Mouse (Mus musculus) midbrain, embryonic 10.5 days (tissue): ENCODE measurements at regions not wholly inside any gene's neighbourhood (a gene's known extent, or its start where the extent isn't known, plus 50 kb on each side); places are given as distances from the start of the nearest gene placed in this dataset.

Experiments
- DNase-seq: peaks from one replicate; pipeline ENCODE4 v3.0.0-alpha.2; 2017; ENCODE audit warnings: low spot score
- H3K27ac ChIP-seq: fragments of 300-500 bp; sonication (generic); replicated peaks from 2 replicates; pipeline ENCODE4 v1.5.1; 2016; ENCODE audit warnings: mild to moderate bottlenecking
- H3K27me3 ChIP-seq: fragments of 300-500 bp; sonication (generic); 2 replicates; pipeline ENCODE4 v1.6.1; 2016; ENCODE audit warnings: low read depth, mild to moderate bottlenecking; ENCODE audit not compliant: poor library complexity, severe bottlenecking
- H3K36me3 ChIP-seq: fragments of 300-500 bp; sonication (generic); 2 replicates; pipeline ENCODE4 v1.6.1; 2016; ENCODE audit warnings: mild to moderate bottlenecking, moderate library complexity
- H3K4me1 ChIP-seq: fragments of 300-500 bp; sonication (generic); 2 replicates; pipeline ENCODE4 v1.6.1; 2016
- H3K4me3 ChIP-seq: fragments of 300-500 bp; sonication (generic); 2 replicates; pipeline ENCODE4 v1.5.1; 2016; ENCODE audit warnings: mild to moderate bottlenecking, moderate library complexity
- H3K9me3 ChIP-seq: fragments of 300-500 bp; sonication (generic); replicated peaks from 2 replicates; pipeline ENCODE4 v1.6.1; 2016; ENCODE audit warnings: mild to moderate bottlenecking
- WGBS: fragments of 180-500 bp; shearing (Covaris S2); methylation state at CpG from one replicate; pipeline ENCODE4 v1.1.7; 2016; 5-methylcytosine and 5-hydroxymethylcytosine counted together

DNA sequence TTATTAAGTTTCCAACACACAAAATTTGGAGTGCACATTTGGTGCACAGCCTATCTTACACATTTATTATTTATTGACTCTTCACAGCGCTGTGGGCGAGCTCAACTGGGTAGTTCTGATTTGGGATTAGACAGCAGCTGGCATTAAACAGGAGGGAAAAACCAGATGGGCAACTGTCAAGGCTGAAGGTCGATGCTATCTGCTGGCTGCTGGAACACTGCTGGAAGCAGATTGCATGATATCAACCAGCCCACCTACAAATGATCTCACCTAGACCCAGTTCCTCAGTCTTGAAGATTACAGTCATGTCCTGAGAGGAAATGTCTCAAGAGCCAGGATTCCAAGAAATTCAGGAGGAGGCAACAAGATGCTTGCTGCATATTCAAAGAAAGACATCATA is 91.0 kb upstream of the Arid1b start:
- no peak overlapping the region for H3K27ac ChIP-seq
- no peaks in the 10 kb centered on the region for H3K9me3 ChIP-seq
- H3K27me3 ChIP-seq, result no peaks in the 10 kb centered on the region
- WGBS, result 87% methylated on average over 3 of the region's 3 CpGs
- no peak overlapping the region for H3K4me3 ChIP-seq
- H3K36me3 ChIP-seq, result no peaks in the 10 kb centered on the region
- DNase-seq, result peak; percentile 5
- H3K4me1 ChIP-seq, result peaks cover 13% of the 10 kb centered on the region

DNA sequence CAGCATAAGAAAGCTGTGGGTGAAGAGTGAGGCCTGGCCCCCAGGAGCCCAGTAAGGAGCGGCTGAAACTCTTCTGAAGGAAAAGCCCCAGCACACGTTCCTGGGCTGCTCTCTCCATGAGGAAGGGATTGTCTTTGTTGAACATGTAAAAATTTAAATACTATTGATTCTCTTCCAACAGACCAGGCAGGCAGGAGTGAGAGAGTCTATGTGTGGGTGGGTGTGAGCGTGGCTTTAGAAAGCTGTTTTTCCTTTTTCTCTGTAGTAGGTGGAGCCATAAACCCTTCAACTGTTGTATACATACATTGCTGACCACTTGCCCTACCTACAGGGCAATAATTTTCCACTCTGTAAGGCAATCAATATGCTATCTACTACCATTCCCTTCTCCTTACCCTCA is 87.6 kb upstream of the Arid1b start:
- Histone ChIP-seq H3K4me1 (peaks cover 21% of the 10 kb centered on the region), H3K36me3 (no peaks in the 10 kb centered on the region), H3K9me3 (no peaks in the 10 kb centered on the region), H3K27me3 (peaks cover 6% of the 10 kb centered on the region; the same call in 1 of the 2 replicates), H3K27ac (peak overlapping the region; percentile 89), H3K4me3 (peak overlapping the region; percentile 62)
- peak; percentile 15 for DNase-seq
- 35% methylated on average over 3 of the region's 3 CpGs for WGBS

DNA sequence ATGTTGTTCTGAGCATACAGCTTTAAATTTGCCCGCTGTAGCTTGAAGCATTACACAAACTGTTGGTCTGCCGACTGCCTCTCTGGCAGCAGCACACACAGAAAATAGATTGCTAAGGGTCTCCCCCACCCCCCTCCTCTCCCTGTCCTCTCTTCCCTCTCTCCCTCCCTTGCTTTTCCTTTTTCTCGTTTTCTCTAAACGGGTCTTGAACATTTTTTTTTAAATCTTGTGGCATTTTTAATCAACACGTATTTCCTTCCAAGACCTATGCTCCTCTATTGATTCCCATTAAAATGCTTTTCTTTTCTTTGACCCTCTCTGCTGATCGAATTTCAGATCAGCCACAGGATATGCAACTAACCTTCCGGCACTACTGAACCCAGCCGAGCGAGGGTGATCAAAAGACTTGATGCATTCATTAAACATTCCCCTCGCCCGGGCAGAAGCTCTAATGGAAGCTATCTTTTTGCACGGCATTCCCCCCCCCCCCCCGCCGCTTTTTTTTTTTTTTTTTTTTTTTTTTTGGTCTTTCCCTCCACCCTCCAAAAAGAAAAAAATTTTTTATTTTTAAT is 86.9 kb upstream of the Arid1b start:
- Histone ChIP-seq H3K9me3 (no peaks in the 10 kb centered on the region), H3K27me3 (peaks cover 6% of the 10 kb centered on the region; the same call in 1 of the 2 replicates), H3K4me1 (peaks cover 21% of the 10 kb centered on the region), H3K27ac (peak overlapping the region; percentile 89), H3K4me3 (peak overlapping the region; percentile 62), H3K36me3 (no peaks in the 10 kb centered on the region)
- DNase-seq, result peak; percentile 70
- under 1% methylated on average over 14 of the region's 14 CpGs for WGBS

DNA sequence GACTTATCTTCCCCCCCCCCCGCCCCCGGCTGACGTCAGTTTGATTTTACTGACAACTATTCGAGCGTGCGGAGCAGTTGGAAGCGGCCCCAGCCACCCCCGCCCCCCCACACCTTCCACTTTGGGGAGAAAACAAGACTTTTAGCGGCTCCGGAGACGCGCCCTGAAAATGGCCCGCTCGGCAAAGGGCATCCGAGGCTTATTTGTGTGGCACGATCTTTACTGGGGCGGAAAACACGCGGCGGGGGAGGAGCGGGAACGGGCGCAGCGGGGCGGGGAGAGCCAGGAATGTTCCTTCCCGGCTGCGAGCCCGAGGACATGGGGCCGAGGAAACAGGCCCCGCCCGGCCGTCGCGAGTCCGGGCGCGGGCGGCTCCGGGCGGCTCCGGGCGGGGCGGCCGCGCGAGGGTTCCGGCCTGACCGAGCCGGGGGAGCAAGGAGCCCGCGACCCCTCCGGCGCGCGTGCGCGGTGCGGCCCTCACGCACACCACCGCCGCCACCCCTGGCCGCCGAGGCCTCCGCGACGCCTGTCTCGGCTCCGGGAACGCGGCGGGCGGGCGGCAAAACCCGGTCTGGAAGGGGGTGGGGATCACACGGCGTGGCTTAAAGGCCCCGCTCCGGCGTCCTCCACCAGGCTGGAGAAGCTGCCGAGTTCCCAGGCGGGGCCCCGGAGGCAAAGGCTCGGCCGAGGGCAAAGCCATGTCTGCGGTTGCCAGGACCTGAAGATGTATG is 86.1 kb upstream of the Arid1b start:
- peaks cover 6% of the 10 kb centered on the region; the same call in 1 of the 2 replicates for H3K27me3 ChIP-seq
- H3K4me3 ChIP-seq, result peak overlapping the region; percentile 62
- peaks cover 21% of the 10 kb centered on the region for H3K4me1 ChIP-seq
- no peaks in the 10 kb centered on the region for H3K9me3 ChIP-seq
- peak; percentile 96 for DNase-seq
- H3K27ac ChIP-seq, result peak overlapping the region; percentile 97
- under 1% methylated on average over 84 of the region's 85 CpGs for WGBS
- no peaks in the 10 kb centered on the region for H3K36me3 ChIP-seq

DNA sequence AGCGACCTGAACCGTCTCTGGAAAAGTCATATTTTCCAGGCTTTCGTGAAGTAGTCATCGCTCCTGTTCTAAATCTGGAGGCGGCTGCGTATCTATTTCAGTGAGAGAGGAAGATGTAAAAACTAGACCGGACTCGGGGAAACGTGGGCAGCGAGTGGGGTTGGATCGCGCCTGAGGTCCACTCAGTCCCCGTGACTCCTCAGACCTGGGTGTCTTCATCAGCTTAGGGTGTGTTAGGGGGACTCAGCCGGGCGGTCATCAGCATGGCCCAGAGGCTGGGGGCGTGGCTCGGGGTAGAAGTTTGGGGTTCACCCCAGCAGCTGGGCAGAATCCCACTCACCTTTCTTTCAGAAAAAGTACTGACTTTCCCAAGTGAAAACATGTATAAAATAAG is 85.6 kb upstream of the Arid1b start:
- H3K9me3 ChIP-seq, result no peaks in the 10 kb centered on the region
- H3K27me3 ChIP-seq, result peaks cover 6% of the 10 kb centered on the region; the same call in 1 of the 2 replicates
- no peaks in the 10 kb centered on the region for H3K36me3 ChIP-seq
- peaks cover 21% of the 10 kb centered on the region for H3K4me1 ChIP-seq
- 4% methylated on average over 17 of the region's 17 CpGs for WGBS
- no peak for DNase-seq
- H3K4me3 ChIP-seq, result peak overlapping the region; percentile 62
- peak overlapping the region; percentile 97 for H3K27ac ChIP-seq

DNA sequence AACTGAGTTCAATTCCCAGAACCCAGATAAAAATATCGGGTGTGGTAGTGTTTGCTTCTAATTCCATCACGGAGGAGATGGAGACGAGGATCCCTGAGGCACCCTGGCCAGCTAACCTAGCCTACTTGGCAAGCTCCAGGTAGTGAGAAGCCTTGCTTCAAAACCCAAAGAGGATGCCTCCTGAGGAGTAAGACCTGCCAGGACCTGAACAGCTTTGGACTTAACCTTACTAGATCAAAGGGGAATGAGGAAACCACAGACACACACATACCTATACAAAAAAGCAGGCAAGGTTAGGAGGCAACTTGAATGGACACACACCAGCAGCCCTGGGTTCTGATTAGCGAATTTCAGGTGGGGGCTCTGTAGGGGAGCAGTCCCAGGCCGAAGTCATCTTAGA is 84.0 kb upstream of the Arid1b start:
- H3K27ac ChIP-seq, result no peak overlapping the region
- peaks cover 6% of the 10 kb centered on the region; the same call in 1 of the 2 replicates for H3K27me3 ChIP-seq
- peaks cover 21% of the 10 kb centered on the region for H3K4me1 ChIP-seq
- no peaks in the 10 kb centered on the region for H3K36me3 ChIP-seq
- no peaks in the 10 kb centered on the region for H3K9me3 ChIP-seq
- 81% methylated on average over 5 of the region's 5 CpGs for WGBS
- peak; percentile 8 for DNase-seq
- no peak overlapping the region for H3K4me3 ChIP-seq

DNA sequence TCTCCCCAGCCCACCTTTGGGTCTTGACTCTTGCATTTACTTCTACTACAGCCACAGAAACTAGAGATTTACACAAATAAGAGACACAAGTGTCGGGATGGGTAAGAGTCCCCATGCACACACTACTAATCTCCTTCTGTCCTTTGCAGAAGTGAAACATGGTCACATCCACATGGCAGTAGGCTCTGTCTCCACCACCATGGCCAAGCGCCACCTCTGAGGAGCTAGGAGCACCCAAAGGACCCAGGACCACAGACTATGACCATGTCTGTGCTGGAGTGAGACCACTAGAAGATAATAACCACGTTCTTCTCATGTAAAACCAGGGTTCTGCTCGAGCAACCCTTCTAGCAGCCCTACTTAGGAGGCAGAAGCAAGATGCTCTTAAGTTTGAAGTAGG is 81.1 kb upstream of the Arid1b start:
- peak; percentile 5 for DNase-seq
- Histone ChIP-seq H3K27me3 (peaks cover 6% of the 10 kb centered on the region; the same call in 1 of the 2 replicates), H3K4me3 (no peak overlapping the region), H3K27ac (no peak overlapping the region), H3K9me3 (no peaks in the 10 kb centered on the region), H3K4me1 (peaks cover 8% of the 10 kb centered on the region), H3K36me3 (no peaks in the 10 kb centered on the region)
- WGBS, result 84% methylated on average over 4 of the region's 4 CpGs

DNA sequence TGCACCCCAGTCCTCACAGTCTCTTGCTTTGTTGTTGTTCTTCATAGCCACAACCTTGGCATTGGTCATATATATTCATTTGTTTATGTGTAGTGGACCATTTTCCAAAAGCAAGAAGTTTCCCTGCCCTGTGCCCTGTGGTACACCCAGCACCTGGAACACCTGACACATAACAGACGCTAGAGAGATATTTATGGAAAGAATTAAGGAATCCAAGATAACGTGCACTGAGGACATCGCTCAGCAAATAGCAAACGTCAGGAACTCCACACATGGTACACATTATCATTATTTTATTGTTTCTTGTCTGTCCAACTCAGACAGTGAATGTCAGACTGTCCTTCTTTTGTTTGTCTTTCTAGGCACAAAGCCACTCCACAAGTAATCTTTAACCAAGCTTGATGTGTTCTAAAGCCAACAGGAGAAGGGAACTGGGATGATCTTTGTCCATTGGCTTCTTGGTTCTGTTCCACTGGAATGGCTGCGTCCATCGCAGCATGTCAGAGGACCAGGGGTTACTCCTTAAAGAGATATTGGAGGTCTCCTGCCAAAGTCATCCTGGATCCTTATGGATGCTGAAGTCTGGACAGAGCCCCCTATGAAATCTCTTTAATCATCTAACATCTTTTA is 74.2 kb upstream of the Arid1b start:
- DNase-seq, result peak; percentile 1
- no peaks in the 10 kb centered on the region for H3K27me3 ChIP-seq
- WGBS, result 93% methylated on average over 6 of the region's 6 CpGs
- H3K4me1 ChIP-seq, result no peaks in the 10 kb centered on the region
- no peaks in the 10 kb centered on the region for H3K9me3 ChIP-seq
- H3K27ac ChIP-seq, result no peak overlapping the region
- H3K4me3 ChIP-seq, result no peak overlapping the region
- no peaks in the 10 kb centered on the region for H3K36me3 ChIP-seq

DNA sequence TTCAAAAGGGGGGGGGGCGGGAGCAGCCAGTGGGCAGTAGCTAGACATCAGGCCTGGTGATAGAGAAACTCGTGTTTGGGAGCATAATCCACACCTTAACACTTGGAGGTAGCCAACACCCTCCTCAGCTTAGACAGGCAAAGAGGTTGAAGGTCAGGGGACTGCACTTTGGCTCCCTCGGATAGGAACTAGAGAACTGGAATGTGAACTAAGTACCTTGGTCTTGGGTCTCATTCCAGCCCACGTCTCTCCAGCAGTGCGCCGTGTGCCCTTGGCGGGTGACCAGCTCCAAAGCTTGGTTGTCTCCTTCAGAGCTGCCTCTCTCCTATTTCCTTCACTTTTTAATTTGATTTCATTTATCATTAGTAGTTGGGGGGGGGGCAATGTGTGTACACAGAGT is 73.0 kb upstream of the Arid1b start:
- Histone ChIP-seq H3K4me3 (no peak overlapping the region), H3K36me3 (no peaks in the 10 kb centered on the region), H3K27me3 (no peaks in the 10 kb centered on the region), H3K4me1 (no peaks in the 10 kb centered on the region), H3K27ac (no peak overlapping the region), H3K9me3 (no peaks in the 10 kb centered on the region)
- WGBS, result 79% methylated on average over 7 of the region's 7 CpGs
- DNase-seq, result peak; percentile 6

DNA sequence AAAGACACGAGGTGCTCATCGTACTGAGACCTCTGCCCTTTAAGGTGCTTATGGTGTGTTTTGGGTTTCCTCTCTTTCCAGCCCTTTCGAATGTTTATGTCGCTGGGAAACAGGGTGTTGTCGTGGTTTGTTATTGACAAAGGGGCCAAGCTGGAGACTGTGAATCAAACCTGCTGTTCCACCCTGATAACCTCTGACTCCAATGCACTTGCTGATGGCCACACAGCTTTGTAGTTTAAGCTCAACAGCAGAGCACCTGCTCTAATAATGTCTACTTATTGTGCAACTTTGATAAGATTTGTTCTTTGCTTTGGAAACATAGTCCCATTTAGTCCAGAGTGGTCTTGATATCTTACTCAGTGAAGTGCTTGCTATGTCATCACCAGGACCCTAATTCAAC is 65.5 kb upstream of the Arid1b start:
- Histone ChIP-seq H3K36me3 (no peaks in the 10 kb centered on the region), H3K4me1 (no peaks in the 10 kb centered on the region), H3K4me3 (no peak overlapping the region), H3K27me3 (no peaks in the 10 kb centered on the region), H3K27ac (no peak overlapping the region), H3K9me3 (no peaks in the 10 kb centered on the region)
- WGBS, result 84% methylated on average over 5 of the region's 5 CpGs
- DNase-seq, result no peak

DNA sequence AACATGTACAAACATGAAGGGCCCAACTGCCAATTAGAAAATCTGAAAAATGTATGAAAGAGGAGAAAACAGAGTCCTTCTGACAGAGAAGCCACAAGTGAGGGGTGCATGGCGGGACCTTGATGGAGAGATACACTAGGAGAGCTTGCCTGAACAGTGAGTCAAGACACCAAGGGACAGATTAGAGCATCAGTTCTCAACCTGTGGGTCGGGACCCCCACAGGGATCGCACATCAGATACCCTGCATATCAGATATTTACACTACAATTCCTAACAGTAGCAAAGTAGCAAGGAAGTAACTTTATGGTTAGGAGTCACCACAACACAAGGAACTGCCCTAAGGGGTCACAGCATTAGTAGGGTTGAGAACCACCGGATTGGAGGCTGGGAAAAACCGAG is 58.9 kb upstream of the Arid1b start:
- no peaks in the 10 kb centered on the region for H3K9me3 ChIP-seq
- no peak overlapping the region for H3K27ac ChIP-seq
- peaks cover under 1% of the 10 kb centered on the region; the same call in 1 of the 2 replicates for H3K4me1 ChIP-seq
- H3K27me3 ChIP-seq, result no peaks in the 10 kb centered on the region
- H3K4me3 ChIP-seq, result no peak overlapping the region
- WGBS, result 93% methylated on average over 5 of the region's 5 CpGs
- no peaks in the 10 kb centered on the region for H3K36me3 ChIP-seq
- DNase-seq, result no peak

DNA sequence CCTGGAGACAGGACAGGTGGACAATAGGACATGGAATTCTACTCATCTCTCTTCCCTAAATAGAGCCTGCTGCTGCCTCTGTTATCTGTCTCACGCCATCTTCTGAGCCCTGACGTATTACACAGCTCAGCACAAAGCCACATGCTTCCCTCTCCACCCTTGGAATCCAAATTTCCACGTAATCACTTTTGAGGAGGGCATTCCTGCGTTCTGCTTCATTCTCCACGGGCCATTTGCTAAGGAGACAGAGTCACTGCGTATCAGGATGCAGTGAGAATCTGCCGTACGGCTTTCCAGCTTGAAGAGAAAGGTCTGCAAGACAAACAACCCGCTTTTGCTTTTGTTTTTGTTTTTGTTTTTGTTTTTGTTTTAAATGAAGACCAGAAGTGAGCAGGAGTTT is 53.5 kb upstream of the Arid1b start:
- 66% methylated on average over 9 of the region's 9 CpGs for WGBS
- Histone ChIP-seq H3K36me3 (no peaks in the 10 kb centered on the region), H3K27me3 (peaks cover 9% of the 10 kb centered on the region; the same call in 1 of the 2 replicates), H3K4me1 (peaks cover 19% of the 10 kb centered on the region), H3K27ac (no peak overlapping the region), H3K4me3 (no peak overlapping the region), H3K9me3 (no peaks in the 10 kb centered on the region)
- no peak for DNase-seq

DNA sequence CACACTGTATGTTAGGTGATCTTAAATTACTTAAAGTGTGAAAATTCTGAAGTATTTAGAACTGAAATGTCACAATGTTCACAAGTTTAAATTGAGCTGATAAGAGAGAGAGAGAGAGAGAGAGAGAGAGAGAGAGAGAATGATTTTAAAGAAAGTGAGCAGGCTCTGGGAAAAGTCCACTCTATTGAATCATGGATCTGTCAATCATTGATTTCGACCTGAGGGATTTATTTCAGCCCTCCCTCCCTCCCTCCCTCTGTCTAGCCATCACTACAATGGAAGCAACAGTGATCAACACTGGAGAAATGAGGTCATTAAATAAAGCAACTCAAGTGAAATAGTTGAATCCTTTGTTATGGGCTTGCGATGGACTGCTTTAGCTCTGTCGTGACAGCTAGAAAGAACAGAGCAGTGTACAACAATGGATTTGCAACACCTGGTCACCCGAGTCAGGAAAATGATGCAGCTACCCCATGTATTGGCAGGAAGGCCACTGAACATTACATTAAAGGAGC is 52.8 kb upstream of the Arid1b start:
- Histone ChIP-seq H3K36me3 (no peaks in the 10 kb centered on the region), H3K9me3 (no peaks in the 10 kb centered on the region), H3K27ac (no peak overlapping the region), H3K4me1 (peaks cover 26% of the 10 kb centered on the region), H3K27me3 (peaks cover 17% of the 10 kb centered on the region), H3K4me3 (no peak overlapping the region)
- WGBS, result 67% methylated on average over 4 of the region's 4 CpGs
- DNase-seq, result no peak
